Mouse (Mus musculus): Measurements from ENCODE around the gene Chd8. TPM values are rescaled to one million over a fixed set of nuclear protein-coding genes. Genes with fewer than 3 reads are reported as not detected.

Gene Chd8
- polyA plus RNA-seq, 1 experiment from 2014 or later, result 12.6 TPM

DNA sequence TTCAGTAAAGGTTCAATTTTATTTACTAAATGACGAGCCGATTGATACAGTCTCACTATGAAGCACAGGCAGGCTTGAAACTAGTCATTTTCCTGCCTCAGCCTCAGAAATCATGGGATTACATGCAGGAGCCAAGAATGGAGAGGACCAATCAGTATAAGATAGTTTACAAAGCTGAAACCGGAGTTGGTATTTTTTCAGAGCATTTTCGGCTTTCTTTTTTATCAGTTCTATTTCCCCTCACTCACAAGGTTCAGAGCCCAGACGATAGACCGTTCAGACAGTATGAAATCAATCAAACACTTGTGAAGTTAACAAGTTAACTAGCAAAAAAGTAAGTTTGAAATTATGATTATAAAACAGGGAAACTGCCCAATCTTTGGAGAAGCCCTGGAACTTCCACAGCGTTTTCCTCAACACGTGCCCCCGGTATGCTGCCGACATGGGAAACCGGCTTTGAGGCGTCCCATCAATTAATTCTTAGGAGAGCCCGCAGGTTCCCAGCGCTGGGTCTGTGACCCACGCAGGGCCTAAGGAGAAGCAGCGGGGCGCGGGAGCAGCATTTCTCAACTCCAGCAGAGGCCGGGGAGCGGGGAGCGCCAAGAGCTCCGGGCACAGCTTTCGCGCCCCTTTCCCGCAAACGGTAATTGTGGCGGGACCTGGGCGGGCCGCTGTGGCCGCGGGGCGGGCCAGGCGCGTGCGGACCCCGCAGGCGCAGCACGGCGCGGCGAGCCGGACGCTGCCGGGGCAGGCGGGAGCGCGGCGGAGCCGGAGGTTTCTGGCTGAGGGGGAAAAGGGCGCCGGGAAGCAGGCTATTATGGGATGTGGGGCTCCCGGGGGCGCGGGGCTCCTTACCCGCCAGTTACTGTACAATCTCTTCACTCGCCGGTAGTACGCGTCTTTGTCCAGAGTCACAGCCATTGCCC is 61.1 kb downstream of the Chd8 start:
- Histone ChIP-seq H3K9me3 (ENCODE audit: control insufficient read depth, low read length) (no peaks in the 10 kb centered on the region), H3K9ac (ENCODE audit: low read length) (peak overlapping the region; percentile 98), H3K4me2 (replicated peaks; ENCODE audit: low read depth) (peak overlapping the region; percentile 90), H3K27ac (replicated peaks) (peak overlapping the region; percentile 99), H3K4me3 (ENCODE audit: low read depth, low read length) (peak overlapping the region; percentile 99), H3K4me1 (replicated peaks; ENCODE audit: control insufficient read depth, insufficient read depth) (0 out of 2 replicates have a peak, but pooled peaks cover 2% of the 10 kb centered on the region), H3K36me3 (ENCODE audit: control insufficient read depth, insufficient read depth, low read length) (peaks cover 5% of the 10 kb centered on the region; the same call in 1 of the 2 replicates), H3K27me3 (ENCODE audit: control insufficient read depth, insufficient read depth, low read length) (no peaks in the 10 kb centered on the region)
- ATAC-seq (ENCODE audit: low FRiP score, low TSS enrichment) (peak; percentile 18), DNase-seq (ENCODE audit: low spot score) (no peak)
- TF ChIP-seq EP300 (optimal IDR thresholded peaks at IDR 0.05) (no peak), CTCF (IDR thresholded peaks at IDR 0.05; ENCODE audit: low read depth) (no peak)
- under 1% methylated on average over 59 of the region's 59 CpGs for WGBS

DNA sequence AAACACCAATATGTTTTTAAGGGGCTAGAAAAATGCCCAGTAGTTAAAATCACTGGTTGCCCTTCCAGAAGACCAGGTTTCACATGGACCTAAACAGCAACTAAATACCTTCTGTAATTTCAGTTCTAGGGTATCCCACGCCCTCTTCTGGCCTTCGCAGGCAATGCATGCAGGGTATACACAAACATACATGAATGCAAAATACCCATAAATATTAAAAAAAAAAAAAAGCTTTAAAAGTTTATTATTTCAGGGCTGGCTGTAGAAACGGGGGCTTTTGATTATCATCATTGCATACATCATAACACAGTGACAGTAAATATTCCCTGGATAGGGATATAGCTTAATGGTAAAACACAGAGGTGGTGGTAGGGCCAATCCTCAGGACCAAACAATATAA is 61.9 kb downstream of the Chd8 start:
- Histone ChIP-seq H3K4me1 (replicated peaks; ENCODE audit: control insufficient read depth, insufficient read depth) (0 out of 2 replicates have a peak, but pooled peaks cover 2% of the 10 kb centered on the region), H3K36me3 (ENCODE audit: control insufficient read depth, insufficient read depth, low read length) (peaks cover 5% of the 10 kb centered on the region; the same call in 1 of the 2 replicates), H3K27ac (replicated peaks) (no peak overlapping the region), H3K9me3 (ENCODE audit: control insufficient read depth, low read length) (no peaks in the 10 kb centered on the region), H3K4me3 (ENCODE audit: low read depth, low read length) (peak overlapping the region; percentile 99), H3K9ac (ENCODE audit: low read length) (peak overlapping the region; percentile 98; the same call in 1 of the 2 replicates), H3K27me3 (ENCODE audit: control insufficient read depth, insufficient read depth, low read length) (no peaks in the 10 kb centered on the region), H3K4me2 (replicated peaks; ENCODE audit: low read depth) (peak overlapping the region; percentile 90)
- ATAC-seq (ENCODE audit: low FRiP score, low TSS enrichment) (no peak), DNase-seq (ENCODE audit: low spot score) (peak; percentile 74)
- 10% methylated on average over 3 of the region's 3 CpGs for WGBS
- TF ChIP-seq EP300 (optimal IDR thresholded peaks at IDR 0.05) (no peak), CTCF (IDR thresholded peaks at IDR 0.05; ENCODE audit: low read depth) (peak; percentile 77)

DNA sequence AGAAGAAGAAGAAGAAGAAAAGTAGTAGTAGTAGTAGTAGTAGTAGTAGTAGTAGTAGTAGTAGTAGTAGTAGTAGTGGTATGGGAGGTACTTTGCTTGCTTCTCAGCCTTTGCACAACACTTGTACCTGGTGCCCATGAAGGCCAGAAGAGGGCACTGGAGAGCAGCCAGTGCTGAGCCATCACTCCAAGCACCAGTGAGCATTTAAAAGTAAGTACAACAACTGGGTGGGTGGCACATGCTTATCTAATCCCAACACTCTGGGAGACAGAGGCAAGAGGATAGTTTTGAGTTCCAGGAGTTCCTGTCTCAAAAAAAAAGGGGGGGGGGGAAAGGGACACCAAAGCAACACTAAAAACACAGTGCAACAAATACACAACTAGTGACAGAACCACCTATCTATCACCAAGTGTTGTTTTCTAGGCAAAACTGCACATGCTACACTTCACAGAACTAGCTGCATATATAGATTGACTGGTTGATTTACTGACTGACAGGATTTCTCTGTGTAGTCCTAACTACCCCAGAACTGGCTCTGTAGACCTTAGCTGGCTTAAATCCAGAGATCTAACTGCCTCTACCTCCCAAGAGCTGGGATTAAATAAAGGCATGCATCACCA is 66.7 kb downstream of the Chd8 start:
- no peak overlapping the region for H3K4me3 ChIP-seq (ENCODE audit: low read depth, low read length)
- H3K4me1 ChIP-seq (replicated peaks; ENCODE audit: control insufficient read depth, insufficient read depth), result no peaks in the 10 kb centered on the region
- H3K4me2 ChIP-seq (replicated peaks; ENCODE audit: low read depth), result no peak overlapping the region
- no peak overlapping the region for H3K9ac ChIP-seq (ENCODE audit: low read length)
- ATAC-seq (ENCODE audit: low FRiP score, low TSS enrichment) (0 out of 2 replicates have a peak, but pooled peaks have one; percentile 42), DNase-seq (ENCODE audit: low spot score) (peak; percentile 56)
- no peaks in the 10 kb centered on the region for H3K36me3 ChIP-seq (ENCODE audit: control insufficient read depth, insufficient read depth, low read length)
- no peak for TF ChIP-seq EP300 (optimal IDR thresholded peaks at IDR 0.05)
- TF ChIP-seq CTCF (IDR thresholded peaks at IDR 0.05; ENCODE audit: low read depth), result peak; percentile 76
- no peaks in the 10 kb centered on the region for H3K27me3 ChIP-seq (ENCODE audit: control insufficient read depth, insufficient read depth, low read length)
- no peaks in the 10 kb centered on the region for H3K9me3 ChIP-seq (ENCODE audit: control insufficient read depth, low read length)
- H3K27ac ChIP-seq (replicated peaks), result no peak overlapping the region

DNA sequence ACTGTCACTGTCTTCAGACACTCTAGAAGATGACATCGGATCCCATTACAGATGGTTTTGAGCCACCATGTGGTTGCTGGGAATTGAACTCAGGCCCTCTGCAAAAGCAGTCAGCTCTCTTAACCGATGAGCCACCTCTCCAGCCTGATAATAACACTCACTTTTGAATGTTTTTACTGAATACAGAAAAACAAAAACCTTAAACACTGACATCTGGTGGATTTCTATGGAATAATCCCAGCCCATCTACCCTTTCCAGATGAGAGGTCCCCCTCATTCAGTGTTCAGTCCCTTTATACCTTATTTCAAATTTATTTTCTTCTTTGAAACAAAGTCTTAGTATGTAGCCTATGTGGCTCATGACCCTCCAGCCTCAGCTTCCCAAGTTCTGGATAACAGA is 68.1 kb downstream of the Chd8 start:
- ATAC-seq (ENCODE audit: low FRiP score, low TSS enrichment) (no peak), DNase-seq (ENCODE audit: low spot score) (no peak)
- Histone ChIP-seq H3K4me2 (replicated peaks; ENCODE audit: low read depth) (no peak overlapping the region), H3K4me1 (replicated peaks; ENCODE audit: control insufficient read depth, insufficient read depth) (no peaks in the 10 kb centered on the region), H3K27me3 (ENCODE audit: control insufficient read depth, insufficient read depth, low read length) (no peaks in the 10 kb centered on the region), H3K9ac (ENCODE audit: low read length) (no peak overlapping the region), H3K36me3 (ENCODE audit: control insufficient read depth, insufficient read depth, low read length) (no peaks in the 10 kb centered on the region), H3K27ac (replicated peaks) (no peak overlapping the region), H3K9me3 (ENCODE audit: control insufficient read depth, low read length) (no peaks in the 10 kb centered on the region), H3K4me3 (ENCODE audit: low read depth, low read length) (no peak overlapping the region)
- 70% methylated on average over 2 of the region's 2 CpGs for WGBS
- peak; percentile 50 for TF ChIP-seq CTCF (IDR thresholded peaks at IDR 0.05; ENCODE audit: low read depth)
- no peak for TF ChIP-seq EP300 (optimal IDR thresholded peaks at IDR 0.05)

DNA sequence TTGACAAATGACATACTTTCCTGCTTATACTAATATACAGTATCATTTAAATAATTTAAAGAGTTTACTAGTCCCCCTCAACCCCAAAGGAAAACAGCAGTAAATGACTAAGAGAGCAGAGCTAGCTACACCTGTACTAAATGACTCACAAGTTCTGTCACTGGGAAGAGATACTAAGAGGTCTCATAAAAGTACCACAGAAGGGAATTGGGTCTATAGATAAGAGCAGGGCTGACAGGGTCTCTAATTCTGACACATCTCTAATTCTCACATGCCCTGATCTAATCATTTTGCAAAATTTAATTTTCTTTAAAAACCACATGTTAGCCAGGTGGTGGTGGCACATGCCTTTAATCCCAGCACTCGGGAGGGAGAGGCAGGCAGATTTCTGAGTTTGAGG is 68.8 kb downstream of the Chd8 start:
- Histone ChIP-seq H3K4me3 (ENCODE audit: low read depth, low read length) (no peak overlapping the region), H3K36me3 (ENCODE audit: control insufficient read depth, insufficient read depth, low read length) (no peaks in the 10 kb centered on the region), H3K9me3 (ENCODE audit: control insufficient read depth, low read length) (no peaks in the 10 kb centered on the region), H3K27ac (replicated peaks) (no peak overlapping the region), H3K9ac (ENCODE audit: low read length) (no peak overlapping the region), H3K27me3 (ENCODE audit: control insufficient read depth, insufficient read depth, low read length) (no peaks in the 10 kb centered on the region), H3K4me2 (replicated peaks; ENCODE audit: low read depth) (no peak overlapping the region), H3K4me1 (replicated peaks; ENCODE audit: control insufficient read depth, insufficient read depth) (no peaks in the 10 kb centered on the region)
- TF ChIP-seq CTCF (IDR thresholded peaks at IDR 0.05; ENCODE audit: low read depth) (no peak), EP300 (optimal IDR thresholded peaks at IDR 0.05) (no peak)
- ATAC-seq (ENCODE audit: low FRiP score, low TSS enrichment), result no peak
- WGBS, result 90% methylated on average over 1 of the region's 1 CpGs
- no peak for DNase-seq (ENCODE audit: low spot score)

Measured in stomach, postnatal 0 days (tissue).